Mouse (Mus musculus) myocyte (in vitro differentiated cells): Measurements from ENCODE around the gene Gm11042. TPM values are rescaled to one million over a fixed set of nuclear protein-coding genes. Genes with fewer than 3 reads are reported as not detected.

Experiments
- H3K27me3 ChIP-seq: one replicate; pipeline ENCODE4 v1.6.1; 2011; ENCODE audit not compliant: control insufficient read depth, insufficient read depth, insufficient read length
- H3K36me3 ChIP-seq: one replicate; pipeline ENCODE4 v1.6.1; 2011; ENCODE audit not compliant: control insufficient read depth, insufficient read depth
- H3K4me2 ChIP-seq: one replicate; pipeline ENCODE4 v1.6.1; 2011; ENCODE audit warnings: low read depth, control low read depth
- H3K4me3 ChIP-seq: one replicate; pipeline ENCODE4 v1.5.1; 2011; ENCODE audit warnings: mild to moderate bottlenecking, control low read depth, moderate library complexity
- H3K79me2 ChIP-seq: one replicate; pipeline ENCODE4 v1.6.1; 2011; ENCODE audit not compliant: control insufficient read depth, insufficient read depth
- H3ac ChIP-seq: one replicate; pipeline ENCODE4 v1.6.1; 2011; ENCODE audit not compliant: control insufficient read depth, insufficient read length
- CEBPB ChIP-seq: IDR thresholded peaks from 2 replicates; pipeline ENCODE4 v1.6.1; 2011; ENCODE audit warnings: mild to moderate bottlenecking, moderate library complexity; ENCODE audit not compliant: poor library complexity, insufficient read depth, severe bottlenecking
- E2F4 ChIP-seq: IDR thresholded peaks from one replicate; pipeline ENCODE4 v1.6.1; 2011; ENCODE audit warnings: mild to moderate bottlenecking, control low read depth, moderate library complexity; ENCODE audit not compliant: insufficient read depth
- MAX ChIP-seq: IDR thresholded peaks from one replicate; pipeline ENCODE4 v1.6.1; 2011; ENCODE audit warnings: low read depth, mild to moderate bottlenecking, control low read depth
- MYOD1 ChIP-seq, 3 experiments: IDR thresholded peaks; one replicate each; pipeline ENCODE4 v1.6.1; 2011; ENCODE audit warnings: control low read depth in 2 of 3, low read depth in 2 of 3, mild to moderate bottlenecking in 2 of 3, moderate library complexity in 1 of 3; ENCODE audit not compliant: insufficient read length in 2 of 3, control insufficient read depth in 1 of 3
- MYOG ChIP-seq, 3 experiments: IDR thresholded peaks; one replicate each; pipeline ENCODE4 v1.6.1; 2011; ENCODE audit warnings: control low read depth in 2 of 3, low read depth in 2 of 3, mild to moderate bottlenecking in 2 of 3; ENCODE audit not compliant: insufficient read length in 2 of 3, control insufficient read depth in 1 of 3, insufficient read depth in 1 of 3
- POLR2A ChIP-seq: IDR thresholded peaks from one replicate; pipeline ENCODE4 v1.6.1; 2011; ENCODE audit warnings: low read depth, mild to moderate bottlenecking, control low read depth, moderate library complexity; ENCODE audit not compliant: insufficient read length
- POLR2AphosphoS2 ChIP-seq: IDR thresholded peaks from one replicate; pipeline ENCODE4 v1.6.1; 2011; ENCODE audit warnings: low read depth, control low read depth; ENCODE audit not compliant: insufficient read length
- REST ChIP-seq: IDR thresholded peaks from one replicate; pipeline ENCODE4 v1.6.1; 2011; ENCODE audit warnings: mild to moderate bottlenecking, control low read depth, moderate library complexity; ENCODE audit not compliant: insufficient read depth, insufficient read length
- SRF ChIP-seq: IDR thresholded peaks from one replicate; pipeline ENCODE4 v1.6.1; 2011; ENCODE audit warnings: low read depth; ENCODE audit not compliant: control insufficient read depth, insufficient read length
- TCF12 ChIP-seq: IDR thresholded peaks from one replicate; pipeline ENCODE4 v1.6.1; 2011; ENCODE audit warnings: mild to moderate bottlenecking, control low read depth; ENCODE audit not compliant: poor library complexity, insufficient read depth, severe bottlenecking
- TCF3 ChIP-seq: IDR thresholded peaks from one replicate; pipeline ENCODE4 v1.6.1; 2011; ENCODE audit warnings: low read depth, control low read depth; ENCODE audit not compliant: insufficient read length
- USF1 ChIP-seq: IDR thresholded peaks from one replicate; pipeline ENCODE4 v1.6.1; 2011; ENCODE audit warnings: low read depth, mild to moderate bottlenecking, control low read depth, moderate library complexity
- polyA plus RNA-seq: library from polyadenylated mRNA; unstranded; fragments of >200 nt; fragmentation: generic; extraction: Trizol; gene quantifications from one replicate; pipeline ENCODE4 v1.2.1, GENCODE M21; 2012; ENCODE audit warnings: missing spikeins

The Gm11042 gene
- polyA plus RNA-seq, 1 experiment, result not detected

- H3K4me2 ChIP-seq, result no peak overlapping the region
- no peak overlapping the region for H3ac ChIP-seq
- TF ChIP-seq CEBPB, result no peak
- TF ChIP-seq MAX, result no peak
- TF ChIP-seq MYOD1 (IDR thresholded peaks at IDR 0.05; ENCODE audit: control insufficient read depth in 1 of 3, insufficient read length in 2 of 3, low read depth in 2 of 3), result no peak
- no peak for TF ChIP-seq TCF3
- no peak for TF ChIP-seq MYOG (IDR thresholded peaks at IDR 0.05; ENCODE audit: control insufficient read depth in 1 of 3, insufficient read depth in 1 of 3, insufficient read length in 2 of 3, low read depth in 2 of 3)
- TF ChIP-seq E2F4, result no peak
- TF ChIP-seq POLR2AphosphoS2, result no peak
- no peak for TF ChIP-seq SRF
- TF ChIP-seq USF1, result no peak
- no peak for TF ChIP-seq TCF12
- no peak for TF ChIP-seq POLR2A
- no peak for TF ChIP-seq REST
- no peak overlapping the region for H3K4me3 ChIP-seq
- H3K27me3 ChIP-seq, result no peaks in the 10 kb centered on the region
- H3K36me3 ChIP-seq, result no peaks in the 10 kb centered on the region
- no peaks in the 10 kb centered on the region for H3K79me2 ChIP-seq
Observed at GRCm38 (mm10) chr12:74320318-74320717, 4.1 kb upstream of the Gm11042 start.

- Histone ChIP-seq H3K36me3 (no peaks in the 10 kb centered on the region), H3ac (no peak overlapping the region), H3K79me2 (no peaks in the 10 kb centered on the region), H3K27me3 (no peaks in the 10 kb centered on the region), H3K4me3 (peak overlapping the region; percentile 24), H3K4me2 (peak overlapping the region; percentile 63)
- no peak for TF ChIP-seq MYOG (IDR thresholded peaks at IDR 0.05; ENCODE audit: control insufficient read depth in 1 of 3, insufficient read depth in 1 of 3, insufficient read length in 2 of 3, low read depth in 2 of 3)
- no peak for TF ChIP-seq CEBPB
- TF ChIP-seq POLR2A, result peak; percentile 32
Observed at GRCm38 (mm10) chr12:74316989-74317759, 980 bp upstream of the Gm11042 start.

DNA sequence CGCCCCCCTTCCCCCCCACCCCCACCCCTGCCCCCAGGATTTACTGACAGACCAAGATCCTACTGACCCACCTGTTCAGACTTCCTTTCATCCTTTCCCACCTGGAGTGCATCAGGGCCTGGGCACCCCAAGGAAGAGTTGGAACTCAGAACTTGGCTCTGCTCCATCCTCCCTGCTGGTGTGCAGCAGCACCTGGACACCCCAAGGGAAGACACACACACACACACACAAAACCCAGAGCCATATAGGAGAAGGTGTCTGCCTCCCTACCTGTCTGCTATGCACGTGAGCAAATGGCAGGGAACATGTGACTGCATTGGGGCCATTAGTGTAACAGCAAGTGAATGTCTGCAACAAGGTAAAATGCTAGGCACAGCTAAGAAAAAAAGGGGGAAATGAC lies 973 bp downstream of the Gm11042 start:
- Histone ChIP-seq H3K4me3 (no peak overlapping the region), H3K36me3 (no peaks in the 10 kb centered on the region), H3K4me2 (no peak overlapping the region), H3ac (no peak overlapping the region), H3K79me2 (no peaks in the 10 kb centered on the region), H3K27me3 (no peaks in the 10 kb centered on the region)
- TF ChIP-seq CEBPB (no peak), TCF3 (no peak), MYOD1 (IDR thresholded peaks at IDR 0.05; ENCODE audit: control insufficient read depth in 1 of 3, insufficient read length in 2 of 3, low read depth in 2 of 3) (no peak)

DNA sequence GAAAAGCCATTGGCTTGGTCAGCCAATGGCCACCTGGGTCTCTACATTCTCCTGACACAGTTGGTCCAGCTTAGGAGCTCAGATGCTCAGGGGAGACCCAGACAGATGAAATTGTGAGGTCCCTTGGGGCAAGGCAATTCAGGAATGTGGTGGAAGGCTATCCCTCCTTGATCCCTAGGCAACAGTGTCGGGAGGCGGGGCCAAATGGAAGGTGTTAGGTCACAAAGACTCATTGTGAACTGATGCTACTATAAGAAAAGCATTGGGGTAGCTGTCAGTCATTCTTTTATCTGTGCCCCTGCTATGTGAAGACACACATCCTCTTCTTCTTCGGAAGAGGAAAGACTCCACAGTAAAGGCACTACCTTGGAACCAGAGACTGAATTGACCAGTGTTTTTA lies 3.6 kb downstream of the Gm11042 start:
- no peak for TF ChIP-seq REST
- TF ChIP-seq MAX, result no peak
- no peak for TF ChIP-seq TCF12
- no peak overlapping the region for H3K4me3 ChIP-seq
- H3K79me2 ChIP-seq, result no peaks in the 10 kb centered on the region

GRCm38 (mm10) chr12:74303418-74304294 lies 12.5 kb downstream of the Gm11042 start:
- peak in 1 of 3 experiments; percentile 65 for TF ChIP-seq MYOG (IDR thresholded peaks at IDR 0.05; ENCODE audit: control insufficient read depth in 1 of 3, insufficient read depth in 1 of 3, insufficient read length in 2 of 3, low read depth in 2 of 3)
- peak in 2 of 3 experiments; percentile 38 to 49 for TF ChIP-seq MYOD1 (IDR thresholded peaks at IDR 0.05; ENCODE audit: control insufficient read depth in 1 of 3, insufficient read length in 2 of 3, low read depth in 2 of 3)
- peak; percentile 66; the same call in 1 of the 2 replicates for TF ChIP-seq CEBPB
- no peak for TF ChIP-seq POLR2A
- TF ChIP-seq MAX, result no peak
- Histone ChIP-seq H3ac (no peak overlapping the region), H3K4me2 (peak overlapping the region; percentile 20), H3K27me3 (no peaks in the 10 kb centered on the region), H3K36me3 (no peaks in the 10 kb centered on the region), H3K4me3 (no peak overlapping the region), H3K79me2 (no peaks in the 10 kb centered on the region)

More for the DNA sequence above, 3.6 kb downstream of the Gm11042 start:
- Histone ChIP-seq H3K4me2 (no peak overlapping the region), H3K27me3 (no peaks in the 10 kb centered on the region), H3ac (no peak overlapping the region), H3K36me3 (no peaks in the 10 kb centered on the region)
